Mouse (Mus musculus) layer of hippocampus, adult 2 months (tissue): ENCODE results near the gene Scn2a. TPM values are rescaled to one million over a fixed set of nuclear protein-coding genes. Genes with fewer than 3 reads are reported as not detected.
"Not testable (repeated sequence)": the region's sequence is repeated elsewhere in the genome, so short reads cannot be mapped to it uniquely, and the experiment has no call there.

Experiments used
- DNase-seq, 2 experiments: peaks; one replicate each; pipeline ENCODE4 v3.0.0; 2022; ENCODE audit warnings: low spot score in 2 of 2
- H3K27ac ChIP-seq: fragments of 200-600 bp; 2 replicates; pipeline ENCODE4 v1.8.1; 2022
- H3K4me3 ChIP-seq: fragments of 200-600 bp; 2 replicates; pipeline ENCODE4 v1.8.1; 2022; ENCODE audit warnings: mild to moderate bottlenecking
- CTCF ChIP-seq: fragments of 200-600 bp; conservative IDR thresholded peaks from 2 replicates; pipeline ENCODE4 v1.8.1; 2022; ENCODE audit warnings: antibody characterized with exemption, mild to moderate bottlenecking, moderate library complexity
- total RNA-seq, 2 experiments: library from RNA; stranded (reverse); gene quantifications; 2 replicates each; pipeline ENCODE4 v1.2.3; 2021

The Scn2a gene
- total RNA-seq, 2 experiments from 2014 or later, result 244 to 256 TPM

GRCm38 (mm10) chr2:65783392-65783791 lies 162.8 kb downstream of the Scn2a start:
- no peak overlapping the region for H3K4me3 ChIP-seq
- no peak for TF ChIP-seq CTCF
- H3K27ac ChIP-seq, result peak overlapping the region; percentile 43; the same call in 1 of the 2 replicates
- no peak for DNase-seq

GRCm38 (mm10) chr2:65792516-65792915 lies 171.9 kb downstream of the Scn2a start:
- Histone ChIP-seq H3K27ac (peak overlapping the region; percentile 66), H3K4me3 (peak overlapping the region; percentile 42; the same call in 1 of the 2 replicates)
- TF ChIP-seq CTCF, result peak; percentile 89
- peak in 1 of 2 experiments; percentile 48 for DNase-seq

GRCm38 (mm10) chr2:65793593-65793992 lies 173.0 kb downstream of the Scn2a start:
- no peak overlapping the region for H3K4me3 ChIP-seq
- TF ChIP-seq CTCF, result no peak; the same call in 1 of the 2 replicates

GRCm38 (mm10) chr2:65801054-65801709 lies 180.6 kb downstream of the Scn2a start:
- no peak overlapping the region for H3K27ac ChIP-seq
- no peak for TF ChIP-seq CTCF
- H3K4me3 ChIP-seq, result no peak overlapping the region
- no peak for DNase-seq

More at GRCm38 (mm10) chr2:65793593-65793992, 173.0 kb downstream of the Scn2a start:
- H3K27ac ChIP-seq, result no peak overlapping the region
- DNase-seq, result no peak

GRCm38 (mm10) chr2:65806556-65806955 lies 186.0 kb downstream of the Scn2a start:
- TF ChIP-seq CTCF, result no peak
- no peak overlapping the region for H3K4me3 ChIP-seq
- no peak overlapping the region for H3K27ac ChIP-seq
- no peak for DNase-seq

GRCm38 (mm10) chr2:65811203-65811602 lies 190.6 kb downstream of the Scn2a start:
- not testable (repeated sequence) for H3K27ac ChIP-seq, DNase-seq, H3K4me3 ChIP-seq

Other genes starting within 250 kb of the Scn2a start
- 10 to 100 TPM; 39.2 to 39.5 TPM for gene Scn3a, start 53.1 kb upstream of the Scn2a start, total RNA-seq
- 10 to 100 TPM; 70.8 to 76.0 TPM for gene Csrnp3, start 225.0 kb downstream of the Scn2a start, total RNA-seq